Mouse (Mus musculus) forebrain, postnatal 0 days (tissue): ENCODE data around the gene Gng13. TPM values are rescaled to one million over a fixed set of nuclear protein-coding genes. Genes with fewer than 3 reads are reported as not detected.

Source experiments
- ATAC-seq: fragments of 200-750 bp; cut with Nextera tagmentation; 2 replicates; pipeline ENCODE4 v1.8.0; 2017; ENCODE audit warnings: mild to moderate bottlenecking, moderate library complexity
- DNase-seq: peaks from one replicate; pipeline ENCODE4 v3.0.0-alpha.2; 2015
- H3K27ac ChIP-seq: fragments of 300-500 bp; sonication (generic); 2 replicates; pipeline ENCODE4 v1.5.1; 2014; ENCODE audit warnings: low read depth, mild to moderate bottlenecking, antibody characterized with exemption, low read length, moderate library complexity, mixed read lengths
- H3K27me3 ChIP-seq: fragments of 300-500 bp; sonication (generic); 2 replicates; pipeline ENCODE4 v1.6.1; 2014; ENCODE audit warnings: mild to moderate bottlenecking, low read length, mixed read lengths; ENCODE audit not compliant: insufficient read depth
- H3K36me3 ChIP-seq: fragments of 300-500 bp; sonication (generic); 2 replicates; pipeline ENCODE4 v1.6.1; 2014; ENCODE audit warnings: mild to moderate bottlenecking, moderate library complexity; ENCODE audit not compliant: insufficient read depth
- H3K4me1 ChIP-seq: fragments of 300-500 bp; sonication (generic); 2 replicates; pipeline ENCODE4 v1.6.1; 2014; ENCODE audit warnings: antibody characterized with exemption; ENCODE audit not compliant: insufficient read depth
- H3K4me2 ChIP-seq: fragments of 300-500 bp; sonication (generic); 2 replicates; pipeline ENCODE4 v1.6.1; 2014; ENCODE audit warnings: low read depth, mild to moderate bottlenecking, moderate library complexity
- H3K4me3 ChIP-seq: fragments of 300-500 bp; sonication (generic); 2 replicates; pipeline ENCODE4 v1.5.1; 2014; ENCODE audit warnings: low read depth, low read length, mixed read lengths
- H3K9ac ChIP-seq: fragments of 300-500 bp; sonication (generic); 2 replicates; pipeline ENCODE4 v1.6.1; 2014; ENCODE audit warnings: mild to moderate bottlenecking
- H3K9me3 ChIP-seq: fragments of 300-500 bp; sonication (generic); 2 replicates; pipeline ENCODE4 v1.6.1; 2016; ENCODE audit warnings: low read length
- CTCF ChIP-seq: sonication (generic); IDR thresholded peaks from 2 replicates; pipeline ENCODE4 v1.5.1; 2016; ENCODE audit warnings: antibody characterized with exemption, control low read depth, low read depth
- WGBS: fragments of 180-500 bp; shearing (Covaris S2); extraction: QIAGEN DNeasy Blood & Tissue Kit; methylation state at CpG from one replicate; pipeline ENCODE4 v1.1.7; 2014; 5-methylcytosine and 5-hydroxymethylcytosine counted together
- polyA plus RNA-seq: library from polyadenylated mRNA; unstranded; fragments of >200 nt; fragmentation: Nextera tagmentation; extraction: Ambion mirVana; gene quantifications from 2 replicates; pipeline ENCODE4 v1.2.1, GENCODE M21; 2015
- total RNA-seq: library from RNA; depleted of rRNA; stranded (reverse); fragments of >200 nt; gene quantifications from 2 replicates; pipeline ENCODE4 v1.2.3, GENCODE M21; 2014

Gng13 gene
- total and polyA plus RNA-seq, 2 experiments from 2014 or later, result 8.2 to 17.0 TPM

DNA sequence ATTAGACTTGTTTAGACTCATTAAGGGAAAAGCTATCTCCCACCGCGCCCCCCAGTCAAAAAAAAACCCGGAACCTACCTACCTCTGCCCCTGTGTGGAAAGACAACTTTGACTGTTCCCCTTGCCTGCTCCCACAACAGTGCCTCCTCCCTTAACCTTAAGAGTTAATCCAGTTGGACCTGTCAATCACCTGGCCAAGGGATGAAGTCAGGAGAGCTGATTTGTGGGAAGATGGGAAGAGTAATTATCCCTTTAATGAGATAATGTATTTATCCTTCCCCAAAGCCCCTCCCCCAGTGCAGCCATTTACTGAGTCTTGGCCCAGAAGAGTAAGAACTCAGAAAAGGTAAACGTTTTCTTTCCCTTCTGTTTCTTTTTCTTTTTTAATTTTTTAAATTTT, 28.0 kb upstream of the Gng13 start:
- ATAC-seq (no peak), DNase-seq (no peak)
- H3K4me1 ChIP-seq, result no peaks in the 10 kb centered on the region
- H3K4me2 ChIP-seq, result no peak overlapping the region
- H3K27me3 ChIP-seq, result no peaks in the 10 kb centered on the region
- WGBS, result 76% methylated on average over 4 of the region's 4 CpGs
- no peak overlapping the region for H3K27ac ChIP-seq
- no peak for TF ChIP-seq CTCF
- H3K36me3 ChIP-seq, result no peaks in the 10 kb centered on the region
- H3K9ac ChIP-seq, result no peak overlapping the region
- H3K9me3 ChIP-seq, result no peaks in the 10 kb centered on the region
- no peak overlapping the region for H3K4me3 ChIP-seq

DNA sequence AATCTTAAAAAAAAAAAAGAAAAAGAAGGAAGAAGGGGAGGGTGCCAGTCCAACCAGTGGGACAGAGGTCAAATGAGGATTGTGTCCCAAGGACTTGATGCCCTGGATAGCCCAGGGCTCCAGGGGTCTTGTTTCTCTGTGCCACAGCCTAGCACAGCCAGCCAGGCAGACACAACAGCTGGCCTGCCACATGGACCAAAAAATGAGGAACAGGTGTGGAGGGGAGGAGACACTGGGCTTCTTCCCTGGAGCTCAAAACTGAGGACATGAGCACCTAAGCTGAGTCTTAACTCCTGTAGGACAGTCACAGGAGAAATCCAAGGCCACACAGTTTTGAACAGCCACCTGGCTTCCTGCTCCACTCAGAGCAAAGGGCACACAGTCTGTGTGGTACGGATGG, 20.7 kb upstream of the Gng13 start:
- Histone ChIP-seq H3K4me2 (no peak overlapping the region), H3K27ac (no peak overlapping the region), H3K9ac (no peak overlapping the region), H3K27me3 (no peaks in the 10 kb centered on the region), H3K4me1 (no peaks in the 10 kb centered on the region), H3K4me3 (no peak overlapping the region), H3K36me3 (no peaks in the 10 kb centered on the region), H3K9me3 (no peaks in the 10 kb centered on the region)
- DNase-seq (no peak), ATAC-seq (no peak)
- WGBS, result 60% methylated on average over 1 of the region's 1 CpGs
- no peak for TF ChIP-seq CTCF

DNA sequence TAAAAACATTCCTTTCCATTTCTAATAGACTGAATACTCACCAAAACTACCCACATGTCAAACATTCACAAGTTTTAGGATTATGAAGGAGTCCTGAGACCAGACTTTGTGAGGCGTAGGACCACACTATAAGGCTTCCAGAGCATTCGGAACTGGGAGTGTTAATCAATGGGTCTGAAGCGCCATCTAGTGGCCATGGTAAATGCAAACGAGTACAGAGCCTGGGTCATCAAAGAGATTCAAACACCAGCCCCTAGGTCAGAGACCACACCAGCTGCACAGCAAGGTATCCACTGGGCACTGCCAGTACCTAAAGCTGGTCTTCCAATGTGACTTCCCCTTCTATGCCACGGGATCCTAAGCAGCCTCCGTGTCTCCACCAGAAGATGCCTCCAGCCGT, 18.5 kb upstream of the Gng13 start:
- DNase-seq (peak; percentile 91), ATAC-seq (peak; percentile 77)
- 11% methylated on average over 7 of the region's 7 CpGs for WGBS
- no peaks in the 10 kb centered on the region for H3K36me3 ChIP-seq
- no peaks in the 10 kb centered on the region for H3K9me3 ChIP-seq
- TF ChIP-seq CTCF, result peak; percentile 96
- no peaks in the 10 kb centered on the region; the same call in 1 of the 2 replicates for H3K27me3 ChIP-seq
- no peak overlapping the region for H3K4me3 ChIP-seq
- H3K27ac ChIP-seq, result no peak overlapping the region
- H3K4me2 ChIP-seq, result no peak overlapping the region
- H3K4me1 ChIP-seq, result no peaks in the 10 kb centered on the region
- H3K9ac ChIP-seq, result no peak overlapping the region

DNA sequence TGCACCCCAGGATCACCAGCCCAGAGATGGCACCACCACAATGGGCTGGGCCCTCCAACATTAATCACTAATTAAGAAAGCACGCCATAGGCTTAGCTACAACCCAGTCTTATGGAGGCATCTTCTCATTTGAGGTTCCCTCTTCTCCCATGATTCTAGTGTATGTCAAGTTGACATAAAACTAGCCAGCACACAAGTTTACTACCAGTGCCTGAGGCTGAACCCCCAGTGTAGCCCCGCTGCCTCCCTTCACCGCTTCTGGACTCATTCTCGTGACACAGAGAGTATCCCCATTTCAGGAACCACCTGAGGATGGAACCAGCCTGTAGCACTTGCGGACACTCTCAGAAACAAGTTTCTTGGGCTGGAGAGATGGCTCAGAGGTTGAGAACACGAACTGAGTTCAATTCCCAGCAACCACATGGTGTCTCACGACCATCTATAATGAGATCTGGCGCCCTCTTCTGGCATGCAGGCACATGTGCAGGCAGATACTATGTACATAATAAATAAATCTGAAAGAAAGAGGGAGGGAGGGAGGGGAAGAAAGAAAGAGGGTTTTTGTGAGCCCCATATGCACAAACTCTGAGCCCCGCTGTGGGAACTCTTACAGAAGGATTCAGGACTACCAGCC, 16.0 kb upstream of the Gng13 start:
- WGBS, result 61% methylated on average over 9 of the region's 9 CpGs
- Histone ChIP-seq H3K4me2 (no peak overlapping the region), H3K27ac (no peak overlapping the region), H3K27me3 (no peaks in the 10 kb centered on the region; the same call in 1 of the 2 replicates), H3K36me3 (no peaks in the 10 kb centered on the region), H3K4me1 (no peaks in the 10 kb centered on the region), H3K9me3 (no peaks in the 10 kb centered on the region), H3K4me3 (no peak overlapping the region), H3K9ac (no peak overlapping the region)
- ATAC-seq, result no peak
- peak; percentile 50 for TF ChIP-seq CTCF
- no peak for DNase-seq

DNA sequence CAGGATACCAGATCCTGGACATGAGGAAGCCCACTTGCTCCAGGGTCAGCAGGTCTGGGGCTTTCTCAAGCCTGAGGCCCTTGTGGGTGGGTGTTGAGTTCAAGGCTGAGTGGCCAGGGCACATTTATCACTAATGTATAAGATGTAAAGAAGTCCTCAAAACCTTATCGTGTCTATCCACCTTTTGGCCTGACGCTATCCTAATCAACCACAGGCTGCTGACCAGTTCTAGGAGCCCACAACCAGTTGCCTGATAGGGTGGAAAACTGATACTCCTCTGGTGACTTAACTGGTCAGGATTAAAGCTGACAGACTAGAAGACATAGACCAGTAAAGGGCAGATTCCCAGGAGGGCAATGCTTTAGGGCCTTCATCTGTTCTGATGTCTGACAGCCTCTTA, 7.0 kb upstream of the Gng13 start:
- Histone ChIP-seq H3K4me1 (no peaks in the 10 kb centered on the region), H3K9ac (no peak overlapping the region), H3K9me3 (no peaks in the 10 kb centered on the region), H3K27me3 (no peaks in the 10 kb centered on the region), H3K4me3 (no peak overlapping the region), H3K36me3 (no peaks in the 10 kb centered on the region), H3K4me2 (no peak overlapping the region), H3K27ac (no peak overlapping the region)
- WGBS, result 91% methylated on average over 2 of the region's 2 CpGs
- no peak for DNase-seq
- no peak for TF ChIP-seq CTCF
- no peak for ATAC-seq

DNA sequence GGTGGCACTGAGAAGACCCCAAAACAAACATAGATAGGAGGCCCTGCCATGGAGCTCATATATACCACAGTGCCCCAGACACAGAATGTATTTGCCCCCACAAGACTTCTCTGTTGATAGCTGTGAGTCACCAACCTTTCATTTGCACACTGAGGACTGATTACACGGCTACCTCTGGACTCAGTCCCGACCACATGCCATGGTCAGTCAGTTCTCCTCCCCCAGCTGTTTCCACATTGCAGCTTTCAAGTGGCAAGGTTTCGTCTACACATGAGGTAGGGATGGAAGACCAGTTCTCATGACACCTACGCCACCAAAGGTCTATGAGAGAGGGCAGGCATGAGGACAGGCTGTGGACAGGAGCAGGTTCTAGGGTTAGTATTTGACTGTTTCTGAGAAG, 5.8 kb upstream of the Gng13 start:
- Histone ChIP-seq H3K27me3 (peaks cover 1% of the 10 kb centered on the region), H3K36me3 (no peaks in the 10 kb centered on the region), H3K9me3 (no peaks in the 10 kb centered on the region), H3K9ac (no peak overlapping the region), H3K4me1 (no peaks in the 10 kb centered on the region), H3K4me3 (no peak overlapping the region), H3K27ac (no peak overlapping the region), H3K4me2 (no peak overlapping the region)
- no peak for DNase-seq
- 84% methylated on average over 4 of the region's 4 CpGs for WGBS
- TF ChIP-seq CTCF, result no peak
- no peak for ATAC-seq

DNA sequence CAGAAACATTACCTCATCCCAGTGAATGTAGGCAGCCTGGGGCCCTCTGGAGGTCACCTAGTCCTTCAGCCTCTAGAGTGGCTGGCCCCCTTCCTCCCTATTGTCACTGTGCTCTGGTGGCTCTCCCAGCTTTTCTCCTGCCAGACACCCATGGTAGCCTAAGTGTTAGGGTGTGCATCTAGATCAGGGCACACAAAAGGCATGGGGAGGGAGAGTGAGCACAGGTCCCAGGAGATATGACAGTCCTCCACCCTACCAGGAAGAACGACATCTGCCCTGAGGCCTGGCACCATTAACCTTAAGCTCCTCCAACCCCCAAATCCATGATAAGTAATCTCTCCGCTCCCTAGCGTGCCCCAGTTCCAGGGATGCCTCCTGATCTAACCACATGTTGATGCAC, 1.3 kb upstream of the Gng13 start:
- no peak overlapping the region for H3K9ac ChIP-seq
- no peak overlapping the region for H3K4me3 ChIP-seq
- H3K27me3 ChIP-seq, result peaks cover 10% of the 10 kb centered on the region
- H3K36me3 ChIP-seq, result no peaks in the 10 kb centered on the region
- no peak overlapping the region for H3K27ac ChIP-seq
- WGBS, result 63% methylated on average over 3 of the region's 3 CpGs
- H3K9me3 ChIP-seq, result no peaks in the 10 kb centered on the region
- H3K4me1 ChIP-seq, result no peaks in the 10 kb centered on the region
- ATAC-seq (no peak), DNase-seq (no peak)
- no peak for TF ChIP-seq CTCF
- no peak overlapping the region for H3K4me2 ChIP-seq
